Mouse (Mus musculus): ENCODE measurements around the gene Chat. TPM values are rescaled to one million over a fixed set of nuclear protein-coding genes. Genes with fewer than 3 reads are reported as not detected.

Gene Chat
- total RNA-seq (2022), result 1 to 10 TPM; 4.3 to 4.7 (median 4.4) TPM

DNA sequence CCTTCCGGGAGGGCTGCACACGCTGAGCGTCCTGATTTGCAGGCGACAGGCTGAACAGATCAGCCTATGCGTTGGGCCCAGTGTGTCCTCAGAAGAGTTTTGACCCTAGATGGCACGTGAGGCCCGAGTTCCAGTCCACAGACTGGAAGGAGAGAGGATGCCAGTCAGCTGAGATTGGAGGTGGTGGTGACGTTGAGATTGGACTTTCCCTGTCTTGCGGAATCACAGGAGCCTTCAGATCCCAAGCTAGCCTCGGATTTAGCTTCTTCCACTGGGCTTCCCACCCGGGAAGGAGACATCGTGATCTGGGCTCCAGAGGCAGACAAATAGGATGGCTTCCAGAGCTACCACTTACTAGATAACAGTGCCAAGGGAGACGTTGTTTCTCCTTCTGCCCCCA lies at the start of gene Chat:
Chat (minus strand) TSS at position 101 of the 400 bp plus-strand sequence.
- no peak for DNase-seq (ENCODE audit: low spot score in 2 of 2)

GRCm38 (mm10) chr14:32513336-32514032 lies 47.7 kb upstream of the Chat start, which contains the start of gene Ercc6:
Gene Ercc6 (plus strand): TSS chr14:32513521.
- DNase-seq (ENCODE audit: low spot score in 2 of 2), result peak; percentile 79 to 92

- DNase-seq (ENCODE audit: low spot score in 2 of 2), result no peak
These were observed 47.1 kb upstream of the Chat start for GRCm38 (mm10) chr14:32512912-32513311.

GRCm38 (mm10) chr14:32509443-32509961 lies 43.7 kb upstream of the Chat start:
- DNase-seq (ENCODE audit: low spot score in 2 of 2), result no peak

GRCm38 (mm10) chr14:32508105-32508835 lies 42.5 kb upstream of the Chat start:
- no peak for DNase-seq (ENCODE audit: low spot score in 2 of 2)

- DNase-seq (ENCODE audit: low spot score in 2 of 2), result no peak
These were observed 41.4 kb upstream of the Chat start for GRCm38 (mm10) chr14:32507216-32507615.

DNA sequence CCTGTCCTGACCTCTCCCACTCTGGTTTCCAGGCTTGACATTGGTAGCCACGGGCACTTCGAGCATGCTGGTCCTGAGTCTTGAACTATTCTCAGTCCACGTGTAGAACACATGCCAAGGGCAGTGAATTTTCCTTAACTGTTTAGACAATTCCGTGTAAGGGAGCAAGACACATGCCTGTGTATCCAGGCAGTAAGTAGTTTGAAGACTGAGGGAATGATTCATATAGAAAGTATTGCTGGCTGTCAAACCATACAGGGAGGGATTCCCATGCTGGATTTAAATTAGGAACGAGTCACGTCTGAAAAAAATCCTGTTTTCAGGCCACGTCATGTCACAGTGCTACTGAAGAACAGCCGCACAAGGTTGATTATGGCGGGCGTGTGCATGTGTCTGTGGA lies 40.5 kb upstream of the Chat start:
- DNase-seq (ENCODE audit: low spot score in 2 of 2), result no peak

GRCm38 (mm10) chr14:32503897-32504296 lies 38.1 kb upstream of the Chat start:
- DNase-seq (ENCODE audit: low spot score in 2 of 2), result no peak

DNA sequence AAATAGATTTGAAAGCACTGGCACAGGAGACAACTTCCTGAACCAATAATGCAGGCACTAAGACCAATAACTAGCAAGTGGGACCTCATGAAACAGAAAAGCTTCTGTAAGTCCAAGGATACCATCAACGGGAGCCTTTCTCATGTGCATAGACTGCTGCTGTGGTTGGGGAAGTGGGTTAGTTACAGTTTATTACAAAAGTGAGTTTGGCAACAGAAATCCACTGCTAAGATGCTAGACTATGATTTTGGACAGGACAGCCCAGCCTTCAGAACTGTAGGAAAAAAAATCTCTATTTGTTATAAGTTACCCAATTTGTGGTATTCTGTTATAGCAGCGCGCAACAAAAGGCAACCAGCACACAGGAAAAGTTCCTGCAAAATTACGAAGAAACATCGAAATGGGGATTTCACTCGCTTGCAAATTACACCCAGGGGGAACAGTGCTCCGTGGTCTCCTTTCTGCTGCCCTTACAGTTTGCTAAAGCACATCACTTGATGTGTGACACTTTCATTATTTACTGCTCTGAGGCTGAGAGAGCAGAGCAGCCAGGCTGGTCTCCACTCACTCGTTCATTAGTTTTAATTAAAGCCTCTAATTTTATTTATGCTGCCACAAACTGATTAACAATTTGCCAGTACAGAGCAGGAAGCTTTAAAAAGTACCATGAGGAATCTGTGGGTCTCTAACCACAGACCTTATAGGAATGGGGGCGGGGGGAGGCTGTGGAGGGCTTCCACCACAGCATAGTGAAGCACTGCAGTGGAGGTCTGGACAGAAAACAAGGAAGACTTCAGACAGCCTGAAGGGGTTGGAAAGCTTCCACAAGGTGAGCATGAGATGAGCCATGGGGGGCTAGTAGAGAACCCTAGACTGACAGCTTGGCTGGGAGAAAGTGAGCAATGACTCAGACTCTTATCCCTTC lies 37.2 kb upstream of the Chat start:
- no peak for DNase-seq (ENCODE audit: low spot score in 2 of 2)

DNA sequence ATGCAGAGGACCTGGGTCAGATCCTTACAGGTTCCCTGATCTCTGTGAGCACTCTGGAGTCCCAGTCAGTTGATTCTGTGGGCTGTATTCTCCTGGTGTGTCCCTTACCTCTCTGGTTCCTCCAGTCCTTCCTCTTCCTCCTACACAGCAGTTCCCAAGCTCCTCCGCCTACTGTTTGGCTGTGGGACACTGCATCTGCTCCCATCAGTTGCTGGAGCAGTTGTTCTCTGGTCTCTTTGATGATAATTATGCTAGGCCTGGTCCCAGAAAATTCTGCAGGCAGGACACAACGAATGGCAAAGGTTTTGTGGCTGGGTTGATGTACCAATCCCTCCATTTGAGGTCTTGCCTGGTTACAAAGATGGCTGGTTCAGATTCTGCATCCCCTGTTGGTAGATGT lies 35.5 kb upstream of the Chat start:
- no peak for DNase-seq (ENCODE audit: low spot score in 2 of 2)

- no peak for DNase-seq (ENCODE audit: low spot score in 2 of 2)
These were observed 30.5 kb upstream of the Chat start for GRCm38 (mm10) chr14:32496115-32496850.

DNA sequence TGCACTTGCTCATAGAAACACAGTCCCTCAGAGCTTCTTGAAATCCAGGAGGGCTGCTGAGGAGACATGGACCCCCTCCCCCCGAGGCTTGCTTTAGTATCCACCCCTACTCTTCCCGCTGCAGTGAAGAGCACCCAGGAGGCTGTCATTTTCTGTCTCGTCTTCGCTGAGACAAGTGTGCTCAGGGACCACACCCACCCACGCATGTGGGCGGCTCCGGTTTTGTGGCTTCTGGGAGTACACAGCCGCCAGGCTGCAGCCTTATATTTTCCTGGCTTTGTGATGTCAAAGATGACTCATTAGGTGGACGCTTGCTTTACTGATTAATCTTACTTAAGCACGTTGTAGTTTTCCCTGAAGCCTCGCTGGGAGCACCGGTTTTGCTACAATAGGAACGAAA lies 26.7 kb upstream of the Chat start:
- peak in 1 of 2 experiments; percentile 47 for DNase-seq (ENCODE audit: low spot score in 2 of 2)

DNA sequence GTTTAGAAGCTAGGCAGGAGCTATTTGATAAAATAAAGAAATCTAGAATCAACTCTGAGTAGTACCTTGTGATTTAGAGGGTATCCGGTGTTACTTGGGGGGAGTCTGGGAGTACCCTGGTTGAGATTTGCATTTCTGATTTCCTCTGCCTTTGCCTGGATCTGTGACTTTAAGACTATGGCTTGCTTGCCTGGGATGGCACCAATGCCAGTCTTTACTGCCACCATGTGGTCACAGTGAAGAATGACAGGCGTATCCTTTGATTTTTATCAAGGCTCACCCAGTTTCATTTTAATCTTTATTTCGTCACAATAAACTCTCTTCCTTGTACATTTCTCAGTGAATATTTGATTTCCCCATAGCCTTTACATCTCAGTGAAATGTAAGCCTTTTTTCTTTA lies 16.3 kb upstream of the Chat start:
- no peak for DNase-seq (ENCODE audit: low spot score in 2 of 2)

DNA sequence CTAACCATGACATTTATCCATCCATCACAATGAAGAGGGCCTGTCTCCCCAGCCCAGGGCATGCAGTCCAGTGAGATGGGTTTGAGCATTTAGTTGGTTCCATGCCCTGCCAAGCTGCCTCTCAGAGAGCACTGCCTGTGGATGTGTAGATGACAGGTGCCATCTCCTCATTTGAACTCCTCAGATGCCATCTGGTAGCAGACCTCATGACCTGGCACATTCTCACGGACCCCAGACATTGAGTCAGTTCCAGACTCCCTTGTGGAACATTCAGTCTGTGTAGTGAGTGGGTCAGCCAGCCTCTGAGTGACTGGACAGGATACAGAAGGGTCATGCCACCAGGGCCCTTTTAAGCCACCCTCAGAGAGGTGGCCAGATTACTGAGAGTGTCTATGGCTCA lies 11.8 kb upstream of the Chat start:
- no peak for DNase-seq (ENCODE audit: low spot score in 2 of 2)

- no peak for DNase-seq (ENCODE audit: low spot score in 2 of 2)
These were observed 10.8 kb upstream of the Chat start for GRCm38 (mm10) chr14:32476559-32476958.

GRCm38 (mm10) chr14:32472996-32473395 lies 7.2 kb upstream of the Chat start:
- peak; percentile 32 to 36 for DNase-seq (ENCODE audit: low spot score in 2 of 2)

- DNase-seq (ENCODE audit: low spot score in 2 of 2), result no peak
These were observed 1.8 kb upstream of the Chat start for GRCm38 (mm10) chr14:32467606-32468005.

GRCm38 (mm10) chr14:32465506-32465870 lies 301 bp downstream of the Chat start:
- no peak for DNase-seq (ENCODE audit: low spot score in 2 of 2)

DNA sequence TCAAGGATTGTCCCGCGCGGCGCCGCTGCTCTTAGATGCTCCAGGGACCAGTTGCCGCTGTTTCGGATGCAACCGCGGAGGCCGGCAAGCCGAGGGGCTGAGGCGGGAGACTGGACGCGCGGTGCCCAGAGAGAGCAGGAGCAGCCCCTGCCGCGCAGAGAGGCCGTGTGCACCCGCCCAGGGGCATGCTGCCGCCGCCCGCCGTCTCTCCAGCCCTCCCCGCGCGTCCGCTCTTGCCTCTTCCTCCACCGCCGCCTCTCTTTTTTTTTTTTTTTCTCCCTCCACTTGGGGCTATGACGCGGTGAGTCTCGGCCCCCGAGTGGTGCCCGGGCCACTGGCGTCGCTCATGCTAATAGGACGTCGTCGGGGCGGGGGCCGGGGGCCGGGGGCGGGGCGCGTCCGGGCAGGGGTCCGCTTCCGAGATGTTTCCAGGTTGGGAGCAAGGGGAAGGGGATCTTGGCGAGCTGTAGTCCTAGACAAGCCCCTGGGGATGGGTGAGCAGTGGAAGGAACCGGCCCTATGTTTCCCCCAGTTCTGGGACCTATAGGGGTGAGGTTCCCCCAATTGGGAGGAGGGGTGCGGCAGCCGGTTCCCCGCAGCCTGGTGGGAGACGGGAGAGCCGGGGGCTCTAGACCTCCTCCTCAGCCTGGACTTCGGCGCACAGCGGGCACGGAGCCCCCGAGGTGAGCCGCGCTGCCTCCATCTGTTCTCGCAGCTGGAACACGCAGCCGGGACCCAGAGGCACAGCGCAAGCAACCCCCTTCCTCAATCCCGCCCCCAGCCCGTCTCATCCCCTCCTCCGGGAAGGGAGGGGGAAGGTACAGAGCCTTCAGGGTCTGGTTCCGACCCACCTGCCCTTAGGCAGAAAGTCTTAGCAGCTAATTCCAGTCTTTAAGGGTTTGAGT lies 936 bp downstream of the Chat start, which contains the start of gene Slc18a3:
Slc18a3 (minus strand) TSS at position 250 of the 905 bp plus-strand sequence.
- DNase-seq (ENCODE audit: low spot score in 2 of 2), result no peak
